Mouse (Mus musculus) liver, adult 2 months (tissue): Measurements from ENCODE around the gene Clgn.

Experiments
- CTCF ChIP-seq: fragments of 200-500 bp; IDR thresholded peaks from 2 replicates; pipeline ENCODE4 v1.5.1; 2011; ENCODE audit warnings: low read depth, low read length, control low read depth
- POLR2A ChIP-seq: fragments of 200-500 bp; IDR thresholded peaks from 2 replicates; pipeline ENCODE4 v1.6.1; 2011; ENCODE audit warnings: low read length, control low read depth; ENCODE audit not compliant: insufficient read depth; ENCODE audit errors: extremely low read depth

GRCm38 (mm10) chr8:83458222-83458621 lies 68.6 kb downstream of the Clgn start, which contains the start of gene Scoc:
- TF ChIP-seq POLR2A (no peak), CTCF (no peak)
